Mouse (Mus musculus): ENCODE results near the gene Slc25a10. TPM values are rescaled to one million over a fixed set of nuclear protein-coding genes. Genes with fewer than 3 reads are reported as not detected.
A peak's percentile ranks its signal among the peaks of the same experiment; 100 is the strongest.

The Slc25a10 gene
- polyA plus RNA-seq, 1 experiment from 2014 or later: 73.9 TPM

GRCm38 (mm10) chr11:120522581-120522980 is 30.9 kb downstream of the Slc25a10 start:
- H3K4me3 ChIP-seq (replicated peaks; ENCODE audit: low read length): no peak overlapping the region
- ATAC-seq (ENCODE audit: insufficient read depth, low FRiP score): no peak
- H3K27me3 ChIP-seq (ENCODE audit: control insufficient read depth, insufficient read depth, low read length): no peaks in the 10 kb centered on the region
- H3K4me1 ChIP-seq (ENCODE audit: control insufficient read depth, insufficient read depth, low read length): peaks cover 11% of the 10 kb centered on the region
- no peak overlapping the region for H3K27ac ChIP-seq (ENCODE audit: low read length)
- H3K9ac ChIP-seq (ENCODE audit: low read length): no peak overlapping the region
- H3K36me3 ChIP-seq (ENCODE audit: control insufficient read depth, insufficient read depth, low read length): no peaks in the 10 kb centered on the region
- H3K9me3 ChIP-seq (replicated peaks; ENCODE audit: control insufficient read depth, low read length): no peaks in the 10 kb centered on the region
- no peak overlapping the region for H3K4me2 ChIP-seq (ENCODE audit: low read depth, low read length)
- 81% methylated on average over 8 of the region's 8 CpGs for WGBS

- Histone ChIP-seq H3K27ac (ENCODE audit: low read length) (no peak overlapping the region), H3K9me3 (replicated peaks; ENCODE audit: control insufficient read depth, low read length) (no peaks in the 10 kb centered on the region), H3K4me1 (ENCODE audit: control insufficient read depth, insufficient read depth, low read length) (peaks cover 7% of the 10 kb centered on the region; the same call in 1 of the 2 replicates), H3K4me3 (replicated peaks; ENCODE audit: low read length) (no peak overlapping the region), H3K4me2 (ENCODE audit: low read depth, low read length) (no peak overlapping the region), H3K36me3 (ENCODE audit: control insufficient read depth, insufficient read depth, low read length) (no peaks in the 10 kb centered on the region), H3K9ac (ENCODE audit: low read length) (no peak overlapping the region), H3K27me3 (ENCODE audit: control insufficient read depth, insufficient read depth, low read length) (peaks cover 27% of the 10 kb centered on the region)
- ATAC-seq (ENCODE audit: insufficient read depth, low FRiP score): no peak
- 80% methylated on average over 2 of the region's 2 CpGs for WGBS
Observed at GRCm38 (mm10) chr11:120525959-120526358, 34.3 kb downstream of the Slc25a10 start.

- H3K36me3 ChIP-seq (ENCODE audit: control insufficient read depth, insufficient read depth, low read length): no peaks in the 10 kb centered on the region
- no peaks in the 10 kb centered on the region for H3K9me3 ChIP-seq (replicated peaks; ENCODE audit: control insufficient read depth, low read length)
- H3K4me2 ChIP-seq (ENCODE audit: low read depth, low read length): no peak overlapping the region
- H3K4me3 ChIP-seq (replicated peaks; ENCODE audit: low read length): no peak overlapping the region
- H3K27ac ChIP-seq (ENCODE audit: low read length): no peak overlapping the region
- H3K4me1 ChIP-seq (ENCODE audit: control insufficient read depth, insufficient read depth, low read length): peaks cover 11% of the 10 kb centered on the region
- H3K27me3 ChIP-seq (ENCODE audit: control insufficient read depth, insufficient read depth, low read length): peaks cover 43% of the 10 kb centered on the region
- H3K9ac ChIP-seq (ENCODE audit: low read length): no peak overlapping the region
- WGBS: 67% methylated on average over 9 of the region's 9 CpGs
- ATAC-seq (ENCODE audit: insufficient read depth, low FRiP score): no peak
Observed at GRCm38 (mm10) chr11:120527690-120528354, 36.2 kb downstream of the Slc25a10 start.

GRCm38 (mm10) chr11:120528903-120529302 is 37.3 kb downstream of the Slc25a10 start:
- Histone ChIP-seq H3K9ac (ENCODE audit: low read length) (no peak overlapping the region), H3K27me3 (ENCODE audit: control insufficient read depth, insufficient read depth, low read length) (peaks cover 47% of the 10 kb centered on the region)
- no peak for ATAC-seq (ENCODE audit: insufficient read depth, low FRiP score)

GRCm38 (mm10) chr11:120530085-120530964 is 38.7 kb downstream of the Slc25a10 start, which contains the start of gene Gcgr:
Gene Gcgr, plus strand, starts transcription at chr11:120530699.
- H3K36me3 ChIP-seq (ENCODE audit: control insufficient read depth, insufficient read depth, low read length): no peaks in the 10 kb centered on the region

More at GRCm38 (mm10) chr11:120528903-120529302, 37.3 kb downstream of the Slc25a10 start:
- H3K27ac ChIP-seq (ENCODE audit: low read length): no peak overlapping the region
- no peak overlapping the region for H3K4me2 ChIP-seq (ENCODE audit: low read depth, low read length)
- 65% methylated on average over 4 of the region's 4 CpGs for WGBS
- no peak overlapping the region for H3K4me3 ChIP-seq (replicated peaks; ENCODE audit: low read length)
- peaks cover 11% of the 10 kb centered on the region for H3K4me1 ChIP-seq (ENCODE audit: control insufficient read depth, insufficient read depth, low read length)
- H3K9me3 ChIP-seq (replicated peaks; ENCODE audit: control insufficient read depth, low read length): no peaks in the 10 kb centered on the region
- H3K36me3 ChIP-seq (ENCODE audit: control insufficient read depth, insufficient read depth, low read length): no peaks in the 10 kb centered on the region

GRCm38 (mm10) chr11:120531646-120532045 is 40.0 kb downstream of the Slc25a10 start:
- ATAC-seq (ENCODE audit: insufficient read depth, low FRiP score): no peak
- Histone ChIP-seq H3K9ac (ENCODE audit: low read length) (no peak overlapping the region), H3K4me1 (ENCODE audit: control insufficient read depth, insufficient read depth, low read length) (peaks cover 11% of the 10 kb centered on the region), H3K36me3 (ENCODE audit: control insufficient read depth, insufficient read depth, low read length) (no peaks in the 10 kb centered on the region), H3K4me3 (replicated peaks; ENCODE audit: low read length) (no peak overlapping the region), H3K4me2 (ENCODE audit: low read depth, low read length) (no peak overlapping the region), H3K27ac (ENCODE audit: low read length) (no peak overlapping the region), H3K9me3 (replicated peaks; ENCODE audit: control insufficient read depth, low read length) (no peaks in the 10 kb centered on the region), H3K27me3 (ENCODE audit: control insufficient read depth, insufficient read depth, low read length) (peaks cover 47% of the 10 kb centered on the region)
- 25% methylated on average over 9 of the region's 9 CpGs for WGBS

More at GRCm38 (mm10) chr11:120530085-120530964, 38.7 kb downstream of the Slc25a10 start, which contains the start of gene Gcgr:
- H3K4me1 ChIP-seq (ENCODE audit: control insufficient read depth, insufficient read depth, low read length): peaks cover 11% of the 10 kb centered on the region
- peak within 1 kb of the TSS; percentile 76 for H3K9ac ChIP-seq (ENCODE audit: low read length)
- H3K9me3 ChIP-seq (replicated peaks; ENCODE audit: control insufficient read depth, low read length): no peaks in the 10 kb centered on the region
- 11% methylated on average over 61 of the region's 62 CpGs for WGBS
- peak; percentile 48 for ATAC-seq (ENCODE audit: insufficient read depth, low FRiP score)
- peak within 1 kb of the TSS; percentile 87 for H3K4me2 ChIP-seq (ENCODE audit: low read depth, low read length)
- peaks cover 47% of the 10 kb centered on the region for H3K27me3 ChIP-seq (ENCODE audit: control insufficient read depth, insufficient read depth, low read length)
- H3K4me3 ChIP-seq (replicated peaks; ENCODE audit: low read length): peak within 1 kb of the TSS; percentile 48
- H3K27ac ChIP-seq (ENCODE audit: low read length): no peak within 1 kb of the TSS

- H3K27me3 ChIP-seq (ENCODE audit: control insufficient read depth, insufficient read depth, low read length): peaks cover 38% of the 10 kb centered on the region
Observed at GRCm38 (mm10) chr11:120534093-120534492, 42.5 kb downstream of the Slc25a10 start.

GRCm38 (mm10) chr11:120535145-120535544 is 43.5 kb downstream of the Slc25a10 start:
- 67% methylated on average over 3 of the region's 3 CpGs for WGBS
- H3K27me3 ChIP-seq (ENCODE audit: control insufficient read depth, insufficient read depth, low read length): peaks cover 28% of the 10 kb centered on the region
- no peaks in the 10 kb centered on the region for H3K36me3 ChIP-seq (ENCODE audit: control insufficient read depth, insufficient read depth, low read length)
- H3K4me2 ChIP-seq (ENCODE audit: low read depth, low read length): no peak overlapping the region
- no peak for ATAC-seq (ENCODE audit: insufficient read depth, low FRiP score)
- no peak overlapping the region for H3K27ac ChIP-seq (ENCODE audit: low read length)
- H3K9me3 ChIP-seq (replicated peaks; ENCODE audit: control insufficient read depth, low read length): no peaks in the 10 kb centered on the region
- H3K4me3 ChIP-seq (replicated peaks; ENCODE audit: low read length): no peak overlapping the region
- 0 out of 2 replicates have a peak overlapping the region, but pooled peaks have one; percentile 14 for H3K9ac ChIP-seq (ENCODE audit: low read length)
- H3K4me1 ChIP-seq (ENCODE audit: control insufficient read depth, insufficient read depth, low read length): peaks cover 31% of the 10 kb centered on the region

More at GRCm38 (mm10) chr11:120534093-120534492, 42.5 kb downstream of the Slc25a10 start:
- Histone ChIP-seq H3K9me3 (replicated peaks; ENCODE audit: control insufficient read depth, low read length) (no peaks in the 10 kb centered on the region), H3K4me1 (ENCODE audit: control insufficient read depth, insufficient read depth, low read length) (peaks cover 21% of the 10 kb centered on the region), H3K4me2 (ENCODE audit: low read depth, low read length) (no peak overlapping the region), H3K36me3 (ENCODE audit: control insufficient read depth, insufficient read depth, low read length) (no peaks in the 10 kb centered on the region), H3K27ac (ENCODE audit: low read length) (no peak overlapping the region), H3K4me3 (replicated peaks; ENCODE audit: low read length) (no peak overlapping the region), H3K9ac (ENCODE audit: low read length) (no peak overlapping the region)
- 82% methylated on average over 8 of the region's 8 CpGs for WGBS
- no peak for ATAC-seq (ENCODE audit: insufficient read depth, low FRiP score)

GRCm38 (mm10) chr11:120535804-120536203 is 44.2 kb downstream of the Slc25a10 start:
- WGBS: 80% methylated on average over 3 of the region's 3 CpGs
- Histone ChIP-seq H3K4me3 (replicated peaks; ENCODE audit: low read length) (no peak overlapping the region), H3K9ac (ENCODE audit: low read length) (no peak overlapping the region), H3K9me3 (replicated peaks; ENCODE audit: control insufficient read depth, low read length) (no peaks in the 10 kb centered on the region), H3K27me3 (ENCODE audit: control insufficient read depth, insufficient read depth, low read length) (peaks cover 21% of the 10 kb centered on the region), H3K27ac (ENCODE audit: low read length) (no peak overlapping the region), H3K4me1 (ENCODE audit: control insufficient read depth, insufficient read depth, low read length) (peaks cover 31% of the 10 kb centered on the region), H3K4me2 (ENCODE audit: low read depth, low read length) (no peak overlapping the region), H3K36me3 (ENCODE audit: control insufficient read depth, insufficient read depth, low read length) (no peaks in the 10 kb centered on the region)
- ATAC-seq (ENCODE audit: insufficient read depth, low FRiP score): no peak

All from stomach, embryonic 16.5 days (tissue).